Mouse (Mus musculus) forebrain, embryonic 16.5 days (tissue): ENCODE measurements at regions not wholly inside any gene's neighbourhood (a gene's known extent, or its start where the extent isn't known, plus 50 kb on each side); places are given as distances from the start of the nearest gene placed in this dataset.
"Not testable (repeated sequence)": the region's sequence is repeated elsewhere in the genome, so short reads cannot be mapped to it uniquely, and the experiment has no call there.

Experiments
- ATAC-seq: fragments of 200-750 bp; cut with Nextera tagmentation; 2 replicates; pipeline ENCODE4 v1.8.0; 2017; ENCODE audit warnings: mild to moderate bottlenecking, moderate library complexity
- H3K27ac ChIP-seq: fragments of 300-500 bp; sonication (generic); 2 replicates; pipeline ENCODE4 v1.5.1; 2014; ENCODE audit warnings: low read length, control low read depth
- H3K27me3 ChIP-seq: fragments of 300-500 bp; sonication (generic); replicated peaks from 2 replicates; pipeline ENCODE4 v1.6.1; 2014; ENCODE audit warnings: low read length; ENCODE audit not compliant: control insufficient read depth, insufficient read depth
- H3K36me3 ChIP-seq: fragments of 300-500 bp; sonication (generic); 2 replicates; pipeline ENCODE4 v1.6.1; 2014; ENCODE audit not compliant: control insufficient read depth, insufficient read depth
- H3K4me1 ChIP-seq: fragments of 300-500 bp; sonication (generic); replicated peaks from 2 replicates; pipeline ENCODE4 v1.6.1; 2014; ENCODE audit warnings: low read length; ENCODE audit not compliant: control insufficient read depth, insufficient read depth
- H3K4me2 ChIP-seq: fragments of 300-500 bp; sonication (generic); 2 replicates; pipeline ENCODE4 v1.6.1; 2014; ENCODE audit warnings: mild to moderate bottlenecking, low read length, control low read depth
- H3K4me3 ChIP-seq: fragments of 300-500 bp; sonication (generic); replicated peaks from 2 replicates; pipeline ENCODE4 v1.5.1; 2014; ENCODE audit warnings: mild to moderate bottlenecking, low read length, control low read depth
- H3K9ac ChIP-seq: fragments of 300-500 bp; sonication (generic); replicated peaks from 2 replicates; pipeline ENCODE4 v1.6.1; 2014; ENCODE audit warnings: low read depth, low read length, control low read depth
- H3K9me3 ChIP-seq: fragments of 300-500 bp; sonication (generic); 2 replicates; pipeline ENCODE4 v1.6.1; 2016; ENCODE audit warnings: low read length; ENCODE audit not compliant: control insufficient read depth
- WGBS: fragments of 180-500 bp; shearing (Covaris S2); extraction: QIAGEN DNeasy Blood & Tissue Kit; methylation state at CpG from one replicate; pipeline ENCODE4 v1.1.7; 2014; 5-methylcytosine and 5-hydroxymethylcytosine counted together

GRCm38 (mm10) chr10:15886150-15886549, 1168.1 kb upstream of the Gje1 start:
- no peak overlapping the region for H3K9ac ChIP-seq
- no peak overlapping the region for H3K4me3 ChIP-seq
- peak; percentile 64 for ATAC-seq
- H3K4me1 ChIP-seq = no peaks in the 10 kb centered on the region
- H3K36me3 ChIP-seq = no peaks in the 10 kb centered on the region
- no peaks in the 10 kb centered on the region for H3K9me3 ChIP-seq
- no peak overlapping the region for H3K4me2 ChIP-seq
- H3K27me3 ChIP-seq = no peaks in the 10 kb centered on the region
- no peak overlapping the region for H3K27ac ChIP-seq
- 45% methylated on average over 1 of the region's 1 CpGs for WGBS

GRCm38 (mm10) chr10:15868063-15868462, 1150.0 kb upstream of the Gje1 start:
- H3K27ac ChIP-seq = no peak overlapping the region
- no peak overlapping the region for H3K4me3 ChIP-seq
- 51% methylated on average over 2 of the region's 2 CpGs for WGBS
- 0 out of 2 replicates have a peak, but pooled peaks have one; percentile 40 for ATAC-seq
- H3K9ac ChIP-seq = no peak overlapping the region
- no peaks in the 10 kb centered on the region for H3K27me3 ChIP-seq
- no peaks in the 10 kb centered on the region for H3K4me1 ChIP-seq
- no peaks in the 10 kb centered on the region for H3K9me3 ChIP-seq
- H3K4me2 ChIP-seq = no peak overlapping the region
- no peaks in the 10 kb centered on the region for H3K36me3 ChIP-seq

GRCm38 (mm10) chr10:15866931-15867330, 1148.9 kb upstream of the Gje1 start:
- Histone ChIP-seq H3K9me3 (no peaks in the 10 kb centered on the region), H3K4me3 (no peak overlapping the region)
- ATAC-seq = peak; percentile 71

GRCm38 (mm10) chr10:15841381-15841780, 1123.4 kb upstream of the Gje1 start:
- Histone ChIP-seq H3K36me3 (no peaks in the 10 kb centered on the region), H3K9ac (no peak overlapping the region), H3K4me3 (no peak overlapping the region), H3K4me1 (no peaks in the 10 kb centered on the region), H3K9me3 (no peaks in the 10 kb centered on the region), H3K4me2 (no peak overlapping the region), H3K27ac (no peak overlapping the region), H3K27me3 (no peaks in the 10 kb centered on the region)
- ATAC-seq = no peak
- WGBS = 78% methylated on average over 3 of the region's 3 CpGs

More at GRCm38 (mm10) chr10:15866931-15867330, 1148.9 kb upstream of the Gje1 start:
- Histone ChIP-seq H3K27ac (no peak overlapping the region), H3K27me3 (no peaks in the 10 kb centered on the region), H3K4me1 (no peaks in the 10 kb centered on the region), H3K36me3 (no peaks in the 10 kb centered on the region), H3K4me2 (no peak overlapping the region), H3K9ac (no peak overlapping the region)

- no peaks in the 10 kb centered on the region for H3K4me1 ChIP-seq
- H3K4me2 ChIP-seq = no peak overlapping the region
- WGBS = 93% methylated on average over 2 of the region's 2 CpGs
- no peak overlapping the region for H3K4me3 ChIP-seq
- H3K27ac ChIP-seq = no peak overlapping the region
- ATAC-seq = no peak
- H3K9me3 ChIP-seq = no peaks in the 10 kb centered on the region
- no peaks in the 10 kb centered on the region for H3K27me3 ChIP-seq
- no peak overlapping the region for H3K9ac ChIP-seq
- H3K36me3 ChIP-seq = no peaks in the 10 kb centered on the region
These were observed 1114.3 kb upstream of the Gje1 start for GRCm38 (mm10) chr10:15832338-15832737.

GRCm38 (mm10) chr10:15825457-15825856, 1107.4 kb upstream of the Gje1 start:
- H3K36me3 ChIP-seq = no peaks in the 10 kb centered on the region
- ATAC-seq = no peak
- no peaks in the 10 kb centered on the region for H3K9me3 ChIP-seq
- H3K9ac ChIP-seq = no peak overlapping the region
- 87% methylated on average over 1 of the region's 1 CpGs for WGBS
- H3K27ac ChIP-seq = no peak overlapping the region
- no peaks in the 10 kb centered on the region for H3K4me1 ChIP-seq
- H3K4me3 ChIP-seq = no peak overlapping the region
- no peaks in the 10 kb centered on the region for H3K27me3 ChIP-seq
- H3K4me2 ChIP-seq = no peak overlapping the region

GRCm38 (mm10) chr10:15807271-15807670, 1089.3 kb upstream of the Gje1 start:
- no peak for ATAC-seq
- Histone ChIP-seq H3K4me1 (no peaks in the 10 kb centered on the region), H3K9me3 (no peaks in the 10 kb centered on the region), H3K4me2 (no peak overlapping the region), H3K27me3 (no peaks in the 10 kb centered on the region), H3K36me3 (no peaks in the 10 kb centered on the region), H3K4me3 (no peak overlapping the region), H3K9ac (no peak overlapping the region), H3K27ac (no peak overlapping the region)
- 86% methylated on average over 3 of the region's 3 CpGs for WGBS

- no peaks in the 10 kb centered on the region for H3K9me3 ChIP-seq
- H3K4me2 ChIP-seq = no peak overlapping the region
- WGBS = 81% methylated on average over 2 of the region's 2 CpGs
- no peaks in the 10 kb centered on the region for H3K36me3 ChIP-seq
- H3K27me3 ChIP-seq = no peaks in the 10 kb centered on the region
- no peaks in the 10 kb centered on the region for H3K4me1 ChIP-seq
- no peak overlapping the region for H3K9ac ChIP-seq
- no peak for ATAC-seq
- no peak overlapping the region for H3K27ac ChIP-seq
- no peak overlapping the region for H3K4me3 ChIP-seq
These were observed 1087.8 kb upstream of the Gje1 start for GRCm38 (mm10) chr10:15805791-15806190.

GRCm38 (mm10) chr10:15793185-15793584, 1075.2 kb upstream of the Gje1 start:
- H3K9me3 ChIP-seq, H3K4me1 ChIP-seq, H3K36me3 ChIP-seq, H3K4me3 ChIP-seq, ATAC-seq, H3K9ac ChIP-seq, H3K27me3 ChIP-seq, H3K27ac ChIP-seq, H3K4me2 ChIP-seq: not testable (repeated sequence)

GRCm38 (mm10) chr10:15791473-15792269, 1073.7 kb upstream of the Gje1 start:
- Histone ChIP-seq H3K4me1 (no peaks in the 10 kb centered on the region), H3K27me3 (no peaks in the 10 kb centered on the region), H3K27ac (no peak overlapping the region), H3K36me3 (no peaks in the 10 kb centered on the region), H3K9me3 (no peaks in the 10 kb centered on the region), H3K4me3 (no peak overlapping the region), H3K9ac (no peak overlapping the region), H3K4me2 (no peak overlapping the region)
- no peak for ATAC-seq
- WGBS = 44% methylated on average over 7 of the region's 7 CpGs
